Mouse (Mus musculus) liver, adult (tissue): ENCODE results near the gene Topaz1.

Experiments used
- GATA4 ChIP-seq: IDR thresholded peaks from 2 replicates; pipeline ENCODE4 v1.6.1; 2014; ENCODE audit warnings: mild to moderate bottlenecking, low read length; ENCODE audit not compliant: insufficient replicate concordance

The Topaz1 gene

DNA sequence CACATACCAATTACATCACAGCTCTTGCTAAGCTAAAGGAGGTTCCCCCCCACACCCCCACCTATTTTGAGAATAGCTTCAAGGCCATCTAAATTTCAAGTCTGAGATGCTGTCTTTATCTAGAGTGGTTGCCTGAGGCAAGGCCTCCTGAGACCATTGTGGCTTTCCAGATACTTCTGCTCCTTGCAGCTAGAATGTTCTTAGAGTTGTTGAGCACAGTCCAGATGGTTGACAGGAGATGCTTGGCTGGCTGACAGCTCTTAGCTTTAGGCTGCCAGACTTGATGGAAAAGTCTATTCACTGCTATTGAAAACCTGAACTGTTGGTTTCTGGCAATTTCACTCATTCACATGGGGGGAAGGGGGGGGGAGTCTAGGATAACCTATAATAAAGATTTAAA, 99.0 kb downstream of the Topaz1 start:
- no peak for TF ChIP-seq GATA4
